Mouse (Mus musculus): ENCODE measurements around the gene Lamp3. TPM values are rescaled to one million over a fixed set of nuclear protein-coding genes. Genes with fewer than 3 reads are reported as not detected.
"Not testable (repeated sequence)": the region's sequence is repeated elsewhere in the genome, so short reads cannot be mapped to it uniquely, and the experiment has no call there.

Gene Lamp3
- not detected in 2 replicates for total RNA-seq (2014; fragmentation: Nextera tagmentation)
- total RNA-seq (2017), result 0.04 TPM in 1 of 2 replicates, not detected in the other

DNA sequence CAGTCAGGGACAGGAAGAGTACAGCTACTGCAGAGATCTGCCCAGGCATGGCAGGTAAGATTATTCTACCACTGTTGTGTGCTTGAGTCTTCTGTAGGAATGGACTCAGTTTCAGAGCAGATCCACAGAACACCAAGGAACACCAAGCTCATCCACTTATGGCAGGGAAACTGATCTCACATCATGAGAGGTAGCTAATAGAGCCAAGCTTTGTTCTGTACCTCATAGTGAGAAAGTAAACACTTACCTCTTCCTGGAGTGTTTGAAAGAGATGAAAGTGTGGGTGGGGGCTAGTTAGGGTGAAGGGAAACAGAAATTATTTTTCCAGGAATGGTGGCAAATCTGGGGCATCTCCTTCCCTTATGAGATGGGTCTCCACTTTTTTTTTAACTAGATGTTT lies at the start of gene Lamp3:
Gene Lamp3 (minus strand): TSS at position 160 of the 400 bp plus-strand sequence.
- ATAC-seq (replicated peaks; ENCODE audit: poor library complexity, severe bottlenecking), result no peak

DNA sequence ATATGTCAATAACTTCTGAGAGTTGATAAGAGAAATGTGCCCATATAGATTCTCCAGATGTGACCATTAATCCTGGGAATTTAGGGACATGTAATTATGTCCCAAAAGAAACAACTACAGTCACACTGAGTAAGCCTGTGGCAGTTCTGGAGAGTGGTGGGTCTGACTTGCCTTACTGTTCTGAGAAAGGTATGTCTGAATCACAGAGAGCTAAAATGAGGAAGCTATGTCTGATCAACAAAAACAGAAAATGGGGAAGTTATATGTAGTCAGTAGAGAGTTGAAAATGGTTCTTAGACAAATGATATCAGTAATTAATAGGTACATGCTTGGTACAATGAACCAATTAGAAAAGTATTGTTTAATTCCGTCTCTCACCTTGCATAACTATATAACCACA lies 26.7 kb upstream of the Lamp3 start:
- ATAC-seq (replicated peaks; ENCODE audit: poor library complexity, severe bottlenecking), result peak; percentile 95

DNA sequence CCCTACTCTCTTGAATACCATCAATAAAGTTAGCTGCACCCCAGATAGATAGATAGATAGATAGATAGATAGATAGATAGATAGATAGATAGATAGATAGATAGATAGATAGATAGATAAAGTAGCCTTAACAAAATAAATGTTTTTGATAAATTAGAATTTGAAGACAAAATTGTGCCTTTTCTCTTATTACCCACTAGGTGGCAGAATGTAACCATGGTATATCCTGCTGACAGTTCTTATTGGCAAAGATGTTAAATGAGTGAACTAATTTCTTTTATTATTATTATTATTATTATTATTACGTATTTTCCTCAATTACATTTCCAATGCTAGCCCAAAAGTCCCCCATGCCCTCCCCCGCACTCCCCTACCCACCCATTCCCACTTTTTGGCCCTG lies 18.0 kb upstream of the Lamp3 start:
- ATAC-seq (replicated peaks; ENCODE audit: poor library complexity, severe bottlenecking), result not testable (repeated sequence)

DNA sequence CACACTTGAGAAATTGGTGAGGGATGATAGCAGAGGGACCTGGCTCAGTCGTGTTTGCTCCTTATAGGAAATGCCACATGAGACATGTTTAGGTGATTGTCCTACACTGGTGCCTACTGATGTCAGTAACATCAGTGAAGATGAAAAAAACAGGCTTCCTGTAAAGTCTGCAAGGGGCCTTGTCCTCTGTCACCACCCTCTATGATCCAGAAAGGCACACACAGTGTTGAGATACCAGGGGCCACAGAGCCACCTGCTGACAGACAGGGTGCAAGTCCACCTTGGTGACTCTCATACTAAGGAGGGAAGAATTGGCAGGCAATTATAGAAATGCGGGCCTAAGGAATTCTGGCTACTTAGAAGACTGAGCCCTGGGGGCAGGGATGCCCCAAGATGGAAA lies 14.8 kb upstream of the Lamp3 start:
- ATAC-seq (replicated peaks; ENCODE audit: poor library complexity, severe bottlenecking), result peak; percentile 46

DNA sequence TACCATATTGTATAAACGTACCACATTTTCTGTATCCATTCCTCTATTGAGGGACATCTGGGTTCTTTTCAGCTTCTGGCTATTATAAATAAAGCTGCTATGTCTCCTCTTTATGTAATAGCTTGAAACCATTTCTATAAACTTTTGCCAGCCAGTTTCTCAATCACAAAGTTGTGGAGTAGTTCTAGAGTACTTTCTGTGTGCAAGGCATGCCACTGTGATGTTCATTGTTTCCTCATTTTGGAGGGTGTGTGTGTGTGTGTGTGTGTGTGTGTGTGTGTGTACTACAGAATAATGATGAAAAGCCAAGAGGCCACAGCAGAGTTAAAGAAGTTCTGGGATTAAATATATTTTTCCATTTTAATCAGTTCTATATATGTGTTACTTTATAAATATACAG lies 1.2 kb upstream of the Lamp3 start:
- no peak for ATAC-seq (replicated peaks; ENCODE audit: poor library complexity, severe bottlenecking)

DNA sequence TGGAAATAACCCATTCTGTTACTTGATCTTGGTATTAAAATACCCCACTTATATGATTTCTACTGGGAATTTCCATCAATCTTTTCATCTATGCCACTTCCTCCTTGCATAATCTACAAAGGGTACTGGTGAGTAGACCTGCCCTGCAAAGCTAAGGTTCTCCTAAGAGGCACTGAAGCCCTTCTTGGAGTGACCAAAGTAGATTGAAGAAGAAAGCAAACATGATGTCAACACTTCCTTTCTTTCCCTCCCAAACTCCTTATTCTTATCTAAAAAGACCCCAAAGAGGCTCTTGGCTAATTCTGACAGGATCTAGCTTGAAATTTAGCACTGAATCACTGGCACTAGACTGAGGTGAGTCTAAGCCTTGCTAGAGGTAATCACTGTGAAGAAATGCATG lies 7.0 kb downstream of the Lamp3 start:
- no peak for ATAC-seq (replicated peaks; ENCODE audit: poor library complexity, severe bottlenecking)

DNA sequence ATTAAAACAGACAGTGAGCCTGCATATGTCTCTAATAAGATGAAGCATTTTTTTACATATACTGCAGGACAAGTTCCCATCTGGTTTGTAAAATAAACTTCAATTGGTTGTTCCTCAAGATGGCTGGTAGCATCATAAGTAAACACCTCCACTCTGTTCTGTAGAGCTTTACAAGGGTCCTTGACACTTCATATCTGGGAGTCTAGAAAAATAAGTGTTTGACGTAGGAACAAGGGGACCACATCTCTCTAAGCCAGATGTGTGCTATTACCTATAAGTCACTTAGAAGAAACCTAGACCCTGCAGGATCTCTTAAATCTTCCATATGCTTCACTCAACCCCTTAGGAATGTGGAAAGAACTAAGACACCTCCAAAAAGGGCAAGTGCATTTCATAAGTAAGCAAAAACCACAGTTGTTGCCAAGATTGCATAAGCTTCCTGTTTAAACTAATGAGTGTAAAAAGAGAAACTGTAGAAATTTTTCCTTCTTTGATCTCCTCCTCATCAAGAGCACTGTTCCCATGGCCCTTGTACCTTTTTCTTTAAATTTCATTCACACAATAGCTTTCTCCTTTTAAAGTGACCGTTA lies 35.3 kb downstream of the Lamp3 start:
- ATAC-seq (replicated peaks; ENCODE audit: poor library complexity, severe bottlenecking), result peak; percentile 94

DNA sequence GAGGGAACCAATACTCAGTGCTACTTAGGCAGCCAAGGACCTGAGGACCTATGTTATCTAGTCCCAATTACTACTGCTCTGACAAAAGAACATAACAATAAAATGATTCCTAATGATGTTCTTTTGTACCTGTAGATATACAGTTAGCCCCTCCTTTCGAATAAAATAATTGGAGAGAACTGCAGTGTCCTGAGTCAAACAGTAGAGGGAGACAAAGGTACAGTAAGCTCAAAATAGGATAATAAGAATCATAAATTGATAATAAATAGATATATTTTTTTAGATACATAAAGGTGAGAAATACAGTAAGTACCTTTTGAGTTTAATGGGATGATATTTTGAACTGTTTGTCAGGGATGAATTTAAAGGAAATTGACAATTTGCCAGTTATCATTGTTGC lies 39.9 kb downstream of the Lamp3 start:
- ATAC-seq (replicated peaks; ENCODE audit: poor library complexity, severe bottlenecking), result peak; percentile 53; the same call in 1 of the 2 replicates

DNA sequence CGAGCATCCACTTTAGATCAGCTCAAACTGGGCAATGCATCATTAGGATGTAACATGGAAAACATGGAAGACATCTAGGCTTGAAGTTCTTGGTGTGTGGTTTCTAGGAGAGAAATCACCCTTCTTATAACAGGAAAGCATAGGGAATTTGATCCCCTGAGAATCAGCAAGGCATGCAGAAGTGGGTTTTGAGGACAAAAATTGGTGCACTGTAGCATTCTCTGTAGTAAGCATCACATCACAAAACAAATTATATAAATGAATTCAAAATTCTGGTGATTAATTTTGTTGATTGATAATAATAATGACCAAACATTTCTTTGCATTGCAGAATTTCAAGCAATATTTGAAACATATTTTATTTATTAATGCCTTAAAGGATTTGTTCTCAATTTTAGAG lies 76.4 kb downstream of the Lamp3 start, which contains the start of gene Olfr171:
Gene Olfr171 (minus strand): TSS at position 101 of the 400 bp plus-strand sequence.
- no peak for ATAC-seq (replicated peaks; ENCODE audit: poor library complexity, severe bottlenecking)

DNA sequence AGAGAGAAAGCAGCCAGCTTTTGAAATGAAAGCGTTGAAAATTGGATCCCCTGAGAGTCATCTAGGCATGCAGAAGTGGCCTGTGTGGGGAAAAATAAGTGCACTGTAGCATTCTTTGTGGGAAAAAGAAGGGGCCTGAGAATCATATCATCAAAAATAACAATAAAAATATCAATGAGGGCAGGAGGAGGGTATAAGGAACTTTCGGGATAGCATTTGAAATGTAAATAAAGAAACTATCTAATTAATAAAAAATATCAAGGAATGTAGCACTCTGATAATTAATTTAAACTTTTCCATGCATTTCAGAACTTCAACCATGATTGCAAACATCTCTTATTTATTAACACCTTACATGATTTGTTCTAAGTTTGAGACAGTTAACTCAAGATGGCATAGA lies 94.4 kb downstream of the Lamp3 start, which contains the start of gene Olfr170:
Gene Olfr170 (minus strand): TSS at position 101 of the 400 bp plus-strand sequence.
- ATAC-seq (replicated peaks; ENCODE audit: poor library complexity, severe bottlenecking), result not testable (repeated sequence)

Other genes starting within 250 kb of the Lamp3 start
- gene Olfr166, start 222.7 kb downstream of the Lamp3 start, total RNA-seq (2014; fragmentation: Nextera tagmentation), result not detected in 2 replicates
- gene Olfr166, start 222.7 kb downstream of the Lamp3 start, total RNA-seq (2017), result not detected in 2 replicates
- gene Olfr167, start 184.1 kb downstream of the Lamp3 start, total RNA-seq (2014; fragmentation: Nextera tagmentation), result not detected in 2 replicates
- gene Olfr167, start 184.1 kb downstream of the Lamp3 start, total RNA-seq (2017), result not detected in 2 replicates
- not detected in 2 replicates for gene Olfr168, start 170.8 kb downstream of the Lamp3 start, total RNA-seq (2014; fragmentation: Nextera tagmentation)
- gene Olfr168, start 170.8 kb downstream of the Lamp3 start, total RNA-seq (2017), result not detected in 2 replicates
- gene Olfr169, start 134.6 kb downstream of the Lamp3 start, total RNA-seq (2014; fragmentation: Nextera tagmentation), result not detected in 2 replicates
- not detected in 2 replicates for gene Olfr169, start 134.6 kb downstream of the Lamp3 start, total RNA-seq (2017)
- not detected in 2 replicates for gene Olfr170, start 94.5 kb downstream of the Lamp3 start, total RNA-seq (2014; fragmentation: Nextera tagmentation)
- gene Olfr170, start 94.5 kb downstream of the Lamp3 start, total RNA-seq (2017), result not detected in 2 replicates
- gene Olfr171, start 76.5 kb downstream of the Lamp3 start, total RNA-seq (2014; fragmentation: Nextera tagmentation), result not detected in 2 replicates
- not detected in 2 replicates for gene Olfr171, start 76.5 kb downstream of the Lamp3 start, total RNA-seq (2017)
- 20.3 and 21.6 TPM in 2 replicates for gene B3gnt5, start 53.8 kb upstream of the Lamp3 start, total RNA-seq (2014; fragmentation: Nextera tagmentation)
- 39.8 and 40.1 TPM in 2 replicates for gene B3gnt5, start 53.8 kb upstream of the Lamp3 start, total RNA-seq (2017)